Mouse (Mus musculus): Measurements from ENCODE around the gene Tmem116.
"Not testable (repeated sequence)": the region's sequence is repeated elsewhere in the genome, so short reads cannot be mapped to it uniquely, and the experiment has no call there.

Tmem116 gene

DNA sequence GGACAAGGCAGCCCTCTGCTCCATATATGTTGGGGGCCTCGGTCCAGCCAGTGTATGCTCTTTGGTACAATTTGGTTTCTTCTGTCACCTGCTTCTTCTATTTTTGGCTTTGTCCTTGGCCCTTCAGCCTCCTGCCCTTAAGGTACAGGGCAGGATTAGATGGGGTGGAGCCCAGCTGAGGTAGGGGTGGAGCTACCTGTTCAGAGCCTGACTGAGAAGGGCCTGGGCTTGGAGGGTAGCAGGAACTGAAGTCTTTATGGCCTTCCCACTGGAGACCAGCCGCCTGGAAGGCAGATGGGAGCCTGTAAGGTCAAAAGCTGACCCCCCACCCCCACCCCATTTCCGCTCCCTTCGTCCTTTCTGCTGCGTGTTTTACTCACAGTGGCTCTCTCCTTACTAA lies 11.3 kb downstream of the Tmem116 start:
- no peak for DNase-seq (ENCODE audit: low spot score)

GRCm38 (mm10) chr5:121463601-121464250 lies 12.0 kb downstream of the Tmem116 start:
- no peak for DNase-seq (ENCODE audit: low spot score)

DNA sequence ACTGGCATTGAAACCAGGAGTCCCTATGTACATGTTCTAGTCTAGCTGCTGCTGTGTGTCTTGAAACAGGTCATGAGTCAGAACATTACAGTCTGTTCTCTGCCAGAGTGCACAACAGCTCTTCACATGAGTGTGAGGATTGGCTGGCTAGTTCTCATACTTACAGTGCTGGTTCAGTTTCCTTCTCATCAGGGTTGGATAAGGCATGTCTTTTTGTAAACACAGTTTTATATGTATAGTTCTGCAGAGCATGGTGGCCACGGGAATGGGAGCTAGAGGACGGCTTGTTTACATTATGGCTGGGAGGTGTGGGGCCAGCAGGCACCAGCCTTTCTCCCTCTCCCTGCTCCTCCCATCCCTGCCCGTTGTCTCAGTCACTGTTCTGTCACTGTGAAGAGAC lies 17.9 kb downstream of the Tmem116 start:
- DNase-seq (ENCODE audit: low spot score): no peak

DNA sequence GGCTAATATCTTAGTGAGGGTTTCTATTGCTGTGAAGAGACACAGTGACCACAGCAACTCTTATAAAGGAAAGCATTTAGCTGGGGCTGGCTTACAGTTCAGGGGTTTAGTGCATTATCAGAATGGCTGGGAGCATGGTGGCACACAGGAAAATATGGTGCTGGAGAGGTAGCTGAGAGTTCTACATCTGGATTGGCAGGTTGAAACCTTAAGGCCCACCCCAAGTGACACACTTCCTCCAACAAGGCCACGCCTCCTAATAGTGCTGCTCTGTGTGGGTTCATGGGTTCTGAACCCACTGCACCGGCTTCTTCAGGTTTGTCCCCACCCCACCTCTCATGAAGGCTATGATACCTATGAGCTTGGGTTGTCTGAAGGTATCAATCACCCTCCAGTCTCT lies 20.7 kb downstream of the Tmem116 start:
- DNase-seq (ENCODE audit: low spot score): no peak

DNA sequence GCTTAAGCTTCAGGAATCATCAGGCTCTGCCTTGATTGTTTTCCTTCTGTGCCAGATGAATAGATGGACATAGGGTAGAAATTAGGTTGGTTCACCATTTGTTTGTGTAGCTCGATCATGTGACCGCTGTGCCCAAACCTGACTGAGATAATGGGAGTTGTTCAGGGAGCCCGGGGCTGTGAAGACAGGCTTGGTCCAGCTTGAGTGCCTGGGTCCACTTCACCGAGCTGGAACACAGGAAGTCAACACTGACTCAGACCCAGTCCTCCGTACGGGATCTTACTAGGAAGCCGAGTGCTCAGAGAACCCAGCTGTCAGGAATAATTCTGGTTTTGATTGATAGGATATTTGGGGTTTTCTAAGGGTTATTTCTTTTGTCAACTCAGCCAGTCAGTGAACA lies 22.9 kb downstream of the Tmem116 start:
- DNase-seq (ENCODE audit: low spot score): no peak

- DNase-seq (ENCODE audit: low spot score): no peak
Observed at GRCm38 (mm10) chr5:121476040-121476439, 24.3 kb downstream of the Tmem116 start.

GRCm38 (mm10) chr5:121477680-121478079 lies 26.0 kb downstream of the Tmem116 start:
- DNase-seq (ENCODE audit: low spot score): peak; percentile 90

GRCm38 (mm10) chr5:121484801-121485200 lies 33.1 kb downstream of the Tmem116 start:
- DNase-seq (ENCODE audit: low spot score): no peak

GRCm38 (mm10) chr5:121493305-121493704 lies 41.6 kb downstream of the Tmem116 start:
- no peak for DNase-seq (ENCODE audit: low spot score)

DNA sequence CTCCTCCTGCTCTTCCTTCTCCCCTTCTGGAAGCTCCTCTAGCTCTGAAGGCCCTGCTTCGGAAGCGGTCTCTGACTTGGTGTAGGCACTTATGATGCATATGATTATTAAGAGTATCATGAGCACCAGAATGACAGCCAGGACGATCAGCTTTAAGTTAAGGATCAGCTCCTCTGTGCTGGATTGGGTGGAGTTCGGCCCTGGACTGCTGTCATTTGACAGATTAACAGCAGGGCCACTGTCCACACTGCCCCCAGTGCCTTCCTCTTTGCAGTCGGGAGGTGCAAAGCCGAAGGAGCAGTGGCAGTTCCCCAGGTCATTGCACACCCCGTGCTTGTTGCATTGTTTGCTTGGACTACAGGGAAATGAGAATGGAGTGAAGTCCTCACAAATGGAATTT lies 49.0 kb downstream of the Tmem116 start:
- no peak for DNase-seq (ENCODE audit: low spot score)

GRCm38 (mm10) chr5:121501424-121501996 lies 49.8 kb downstream of the Tmem116 start:
- not testable (repeated sequence) for DNase-seq (ENCODE audit: low spot score)

DNA sequence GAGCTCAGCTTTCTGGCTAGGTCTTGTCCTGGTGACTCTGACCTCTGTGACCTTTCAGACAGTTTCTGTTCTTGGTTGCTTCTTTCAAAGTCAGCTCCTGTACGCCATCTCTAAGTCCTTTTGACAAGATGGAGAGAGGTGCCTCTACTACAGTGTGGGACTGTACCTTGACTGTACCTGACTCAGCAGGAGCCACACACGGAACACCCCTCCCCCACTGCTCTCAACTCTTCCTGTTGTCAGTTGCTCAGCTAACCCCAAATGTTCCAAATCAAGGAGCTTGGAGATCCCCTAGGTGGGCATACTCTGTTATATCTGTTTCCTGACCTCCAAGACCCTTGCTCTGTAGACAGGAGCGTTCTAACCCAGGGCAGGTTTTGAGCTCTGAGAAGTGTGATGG lies 51.5 kb downstream of the Tmem116 start, which contains the start of gene Adam1b:
Gene Adam1b, minus strand, starts transcription at position 205 of the 400 bp plus-strand sequence.
- DNase-seq (ENCODE audit: low spot score): no peak

DNA sequence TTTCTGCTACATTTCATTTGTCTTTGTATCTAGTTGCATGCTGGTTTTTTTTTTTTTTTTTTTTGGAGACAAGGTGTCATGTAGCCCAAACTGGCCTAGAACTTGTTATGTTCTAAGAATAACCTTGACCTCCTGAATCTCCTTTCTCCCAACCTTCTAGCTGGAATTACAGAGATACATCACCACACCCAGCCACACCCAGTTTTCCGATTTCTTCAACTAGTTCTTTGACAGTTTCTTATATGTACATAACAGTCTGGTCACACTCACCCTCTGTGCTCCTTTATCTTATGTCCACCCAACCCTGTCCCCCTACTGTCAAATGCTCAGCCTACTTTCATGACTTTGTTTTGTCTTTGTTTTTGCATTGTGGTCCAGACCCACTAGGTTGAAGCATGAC lies 55.2 kb downstream of the Tmem116 start:
- DNase-seq (ENCODE audit: low spot score): no peak

DNA sequence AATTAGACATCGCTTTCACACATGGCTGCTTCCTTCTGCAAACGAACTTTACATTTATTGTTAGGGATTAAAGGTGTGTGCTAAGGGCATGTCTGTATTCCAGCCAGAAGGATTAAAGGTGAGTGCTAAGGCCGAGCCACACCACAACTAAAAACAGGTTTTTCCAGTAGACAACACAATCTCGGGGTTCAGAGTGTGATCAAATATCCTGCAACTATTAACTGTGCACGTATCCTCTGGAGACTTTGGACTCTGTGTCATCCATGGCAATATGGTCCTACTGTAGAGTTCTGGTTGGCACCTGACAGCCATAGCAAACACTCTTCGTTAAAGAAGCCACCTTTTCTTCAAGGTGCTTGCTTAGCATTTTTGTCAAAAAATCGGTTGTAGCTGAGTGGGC lies 58.3 kb downstream of the Tmem116 start:
- DNase-seq (ENCODE audit: low spot score): no peak

GRCm38 (mm10) chr5:121518983-121519382 lies 67.3 kb downstream of the Tmem116 start:
- DNase-seq (ENCODE audit: low spot score): no peak

GRCm38 (mm10) chr5:121519758-121520157 lies 68.1 kb downstream of the Tmem116 start:
- not testable (repeated sequence) for DNase-seq (ENCODE audit: low spot score)

DNA sequence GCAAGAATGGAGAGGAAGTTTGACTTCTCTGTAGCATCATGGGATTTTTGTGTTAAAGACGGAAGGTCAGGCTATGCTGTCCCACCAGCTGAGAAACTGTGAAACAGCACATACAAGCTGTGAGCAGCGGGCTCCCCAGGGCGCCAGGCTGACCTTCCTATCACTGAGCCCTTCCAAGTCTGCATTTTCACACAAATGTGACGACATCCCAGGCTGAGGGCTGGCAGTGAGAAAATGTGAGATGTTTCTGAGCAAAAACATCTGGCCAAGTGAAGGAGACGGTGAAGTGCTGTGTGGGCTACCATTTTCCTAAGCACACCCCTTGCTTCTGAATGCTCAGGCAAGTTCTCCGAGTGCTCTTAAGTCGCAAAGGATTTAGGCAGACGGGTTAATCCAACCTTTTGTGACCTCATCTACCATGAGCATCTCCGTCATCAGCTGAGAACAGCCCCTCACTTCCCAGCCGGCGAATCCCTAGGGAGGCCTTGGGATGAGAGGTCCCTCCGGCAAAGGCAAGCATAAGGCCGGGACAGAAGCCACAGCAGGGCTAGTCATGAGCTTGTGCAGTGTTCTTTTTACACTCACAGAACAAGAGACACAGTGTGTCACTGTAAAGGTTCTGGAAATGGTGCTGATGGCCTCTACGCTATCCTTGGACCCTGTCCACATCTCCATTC lies 74.2 kb downstream of the Tmem116 start:
- no peak for DNase-seq (ENCODE audit: low spot score)

DNA sequence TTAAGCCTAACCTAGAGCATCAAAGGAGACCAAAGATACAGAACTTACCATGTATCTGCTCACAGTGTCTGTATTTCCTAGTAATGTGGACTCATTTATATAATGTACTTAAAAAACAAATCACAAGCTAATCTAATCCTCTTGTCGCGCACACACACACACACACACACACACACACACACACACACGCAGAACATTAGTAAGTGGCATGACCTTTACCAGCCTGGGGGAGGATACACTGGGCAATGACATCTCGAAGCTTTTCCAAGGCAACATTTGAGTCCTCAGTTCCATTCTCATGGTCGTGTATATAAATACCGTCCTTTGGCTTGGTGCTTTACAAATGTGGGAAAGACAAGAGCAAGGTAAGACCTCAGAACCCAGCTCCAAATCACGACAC lies 74.8 kb downstream of the Tmem116 start:
- no peak for DNase-seq (ENCODE audit: low spot score)

DNA sequence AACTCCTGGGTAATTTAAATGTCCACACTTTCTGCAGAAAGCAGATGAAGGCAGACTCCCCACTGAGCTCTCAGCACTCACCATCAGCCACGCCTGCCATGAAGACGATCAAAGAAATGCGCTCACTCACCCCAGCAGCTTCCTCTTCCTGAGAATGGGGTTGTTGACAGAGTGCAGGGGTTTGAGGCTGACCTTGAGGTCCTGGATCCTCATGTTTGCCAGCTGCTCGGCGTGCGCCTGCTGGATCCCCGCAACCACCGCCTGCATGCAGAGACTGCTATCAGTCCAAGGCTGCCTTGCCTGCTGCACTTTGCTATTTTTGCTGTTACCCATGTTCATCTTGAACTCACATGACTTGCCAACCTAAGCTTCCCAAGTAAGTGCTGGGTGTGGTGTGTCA lies 75.3 kb downstream of the Tmem116 start:
- no peak for DNase-seq (ENCODE audit: low spot score)

- peak; percentile 50 for DNase-seq (ENCODE audit: low spot score)
Observed at GRCm38 (mm10) chr5:121534521-121534920, 82.8 kb downstream of the Tmem116 start.

DNA sequence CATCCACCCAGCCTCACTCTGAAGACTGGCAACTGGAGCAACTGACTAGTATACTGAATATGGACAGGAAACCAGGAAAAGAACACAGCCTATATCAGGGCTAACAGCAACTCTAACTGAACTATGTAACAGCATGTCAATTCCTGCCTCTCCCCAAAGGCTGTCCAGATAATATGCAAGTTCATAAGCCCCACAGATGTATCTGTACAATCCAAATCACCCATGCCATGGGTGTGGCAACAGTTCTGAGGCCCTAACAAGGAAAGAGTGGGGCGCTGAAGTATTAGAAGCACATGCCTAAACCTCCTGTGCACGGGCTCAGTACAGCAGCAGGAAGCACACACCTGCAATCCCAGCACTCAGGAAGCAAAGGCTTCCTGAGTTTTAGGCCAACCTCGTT lies 83.4 kb downstream of the Tmem116 start:
- no peak for DNase-seq (ENCODE audit: low spot score)

DNA sequence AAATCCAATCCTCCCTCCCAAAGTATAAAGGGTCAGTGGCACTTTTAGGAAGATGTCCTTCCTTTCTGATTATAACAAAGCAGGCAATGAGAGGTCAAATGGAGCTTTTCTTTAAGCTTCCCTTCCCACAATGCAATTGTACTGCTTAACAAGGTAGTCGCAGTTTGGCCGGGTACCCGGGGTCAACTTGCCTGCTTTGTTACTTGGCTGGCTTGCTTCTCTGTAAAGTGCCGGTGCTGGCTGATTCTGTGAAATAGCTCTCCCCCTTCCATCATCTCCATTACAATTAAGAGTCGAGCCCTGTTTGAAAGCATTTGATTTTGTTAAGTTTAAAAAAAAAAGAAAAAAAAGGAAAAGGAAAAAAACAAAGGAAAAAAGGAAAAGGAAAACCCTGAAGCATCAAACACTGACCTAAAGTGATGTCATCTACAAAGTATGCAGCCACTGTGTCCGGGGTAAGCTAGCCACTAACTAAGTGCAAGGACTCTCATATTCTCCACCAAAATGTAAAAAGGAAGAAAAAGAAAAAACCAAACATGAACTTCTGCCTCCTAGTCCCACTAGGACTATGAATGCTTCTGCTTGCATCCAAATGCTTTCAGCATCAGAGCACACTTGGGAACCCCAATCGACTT lies 85.3 kb downstream of the Tmem116 start:
- DNase-seq (ENCODE audit: low spot score): no peak

- no peak for DNase-seq (ENCODE audit: low spot score)
Observed at GRCm38 (mm10) chr5:121537588-121537987, 85.9 kb downstream of the Tmem116 start.

All from retina, embryonic 14.5 days (tissue).